Mouse (Mus musculus) heart, adult 2 months (tissue): ENCODE data around the gene Kif3a.

ENCODE experiments used
- CTCF ChIP-seq: fragments of 200-600 bp; IDR thresholded peaks from 2 replicates; pipeline ENCODE4 v1.8.1; 2022; ENCODE audit warnings: antibody characterized with exemption, mild to moderate bottlenecking, moderate library complexity
- POLR2A ChIP-seq: fragments of 200-500 bp; IDR thresholded peaks from 2 replicates; pipeline ENCODE4 v1.6.1; 2011; ENCODE audit warnings: mild to moderate bottlenecking, low read depth, low read length, control low read depth; ENCODE audit not compliant: insufficient read depth

GRCm38 (mm10) chr11:53530001-53530400, 37.2 kb upstream of the Kif3a start:
- TF ChIP-seq CTCF (no peak), POLR2A (no peak)
